Mouse (Mus musculus) activated CD4-positive, CD25-positive, alpha-beta regulatory T cell, adult 9 weeks (primary cell): ENCODE results near the gene Hist1h3a. TPM values are rescaled to one million over a fixed set of nuclear protein-coding genes. Genes with fewer than 3 reads are reported as not detected.

Experiments used
- polyA plus RNA-seq: library from polyadenylated mRNA; unstranded; fragments of 100-300 nt; shearing (Covaris generic); gene quantifications from one replicate; pipeline ENCODE4 v1.2.1, GENCODE M21; 2017

Hist1h3a gene
- polyA plus RNA-seq, result 2.4 TPM

DNA sequence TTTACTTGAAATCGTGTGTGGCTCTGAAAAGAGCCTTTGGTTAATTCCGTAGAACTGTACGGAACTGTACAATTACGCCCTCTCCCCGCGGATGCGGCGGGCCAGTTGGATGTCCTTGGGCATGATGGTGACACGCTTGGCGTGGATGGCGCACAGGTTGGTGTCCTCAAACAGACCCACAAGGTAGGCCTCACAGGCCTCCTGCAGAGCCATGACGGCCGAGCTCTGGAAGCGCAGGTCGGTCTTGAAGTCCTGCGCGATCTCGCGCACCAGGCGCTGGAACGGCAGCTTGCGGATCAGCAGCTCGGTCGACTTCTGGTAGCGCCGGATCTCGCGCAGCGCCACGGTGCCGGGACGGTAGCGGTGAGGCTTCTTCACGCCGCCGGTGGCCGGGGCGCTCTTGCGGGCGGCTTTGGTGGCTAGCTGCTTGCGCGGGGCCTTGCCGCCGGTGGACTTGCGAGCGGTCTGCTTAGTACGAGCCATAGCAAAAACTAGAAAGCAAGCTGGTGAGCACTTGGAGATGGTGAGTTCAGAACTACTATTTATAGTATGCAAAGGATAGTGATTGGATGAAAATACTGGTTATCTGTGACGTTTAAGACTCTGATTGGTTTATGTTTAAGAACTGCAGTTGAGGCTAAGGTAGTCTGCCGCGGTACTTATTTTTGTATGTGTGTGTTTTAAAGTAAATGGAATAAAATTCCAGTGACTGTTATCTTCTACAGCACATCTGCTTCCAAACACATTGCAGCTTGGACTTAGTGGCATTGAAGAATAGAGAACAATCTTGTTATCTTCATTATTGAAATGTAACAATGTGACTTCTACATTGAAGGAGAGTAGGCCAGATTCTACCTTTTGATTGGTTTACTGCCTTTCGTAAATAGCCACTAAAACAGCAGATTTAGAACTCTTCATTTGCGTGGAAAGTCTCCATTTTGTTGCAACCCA, at the start of gene Hist1h3a:
Gene Hist1h3a (minus strand): TSS at position 516 of the 951 bp plus-strand sequence.

GRCm38 (mm10) chr13:23806422-23807052, 44.4 kb upstream of the Hist1h3a start, which contains the start of gene Slc17a2:
Slc17a2 (plus strand) TSS chr13:23806993.

DNA sequence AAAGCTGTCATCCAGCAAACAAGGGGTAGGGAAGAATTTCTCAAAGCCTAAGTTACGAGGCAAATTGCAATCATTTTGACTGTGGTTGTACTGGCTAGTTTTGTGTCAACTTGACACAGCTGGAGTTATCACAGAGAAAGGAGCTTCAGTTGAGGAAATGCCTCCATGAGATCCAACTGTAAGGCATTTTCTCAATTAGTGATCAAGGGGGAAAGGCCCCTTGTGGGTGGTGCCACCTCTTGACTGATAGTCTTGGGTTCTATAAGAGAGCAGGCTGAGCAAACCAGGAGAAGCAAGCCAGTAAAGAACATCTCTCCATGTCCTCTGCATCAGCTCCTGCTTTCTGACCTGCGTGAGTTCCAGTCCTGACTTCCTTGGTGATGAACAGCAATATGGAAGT, 7.4 kb upstream of the Hist1h3a start, which contains the start of gene Trim38:
Gene Trim38 (plus strand): TSS at position 301 of the 400 bp plus-strand sequence.

GRCm38 (mm10) chr13:23763586-23764323, 1.6 kb upstream of the Hist1h3a start, which contains the start of gene Hist1h1a:
Hist1h1a (plus strand) TSS chr13:23763666.

GRCm38 (mm10) chr13:23760972-23761864, 968 bp downstream of the Hist1h3a start, which contains the start of gene Hist1h4a:
Hist1h4a (minus strand) TSS chr13:23761230.

DNA sequence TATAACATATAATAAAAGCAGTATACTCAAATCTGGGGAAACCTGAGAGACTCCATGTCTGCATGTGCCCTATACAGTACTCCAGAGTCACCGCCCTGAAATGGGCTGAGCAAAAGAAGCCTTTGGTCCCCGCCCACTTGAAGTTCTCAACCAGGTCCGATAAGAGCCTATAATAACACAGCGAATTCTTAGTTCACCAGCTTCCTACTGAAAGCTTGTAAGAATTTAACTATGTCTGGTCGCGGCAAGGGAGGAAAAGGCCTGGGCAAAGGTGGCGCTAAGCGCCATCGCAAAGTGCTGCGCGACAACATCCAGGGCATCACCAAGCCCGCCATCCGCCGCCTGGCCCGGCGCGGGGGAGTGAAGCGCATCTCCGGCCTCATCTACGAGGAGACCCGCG, 5.4 kb downstream of the Hist1h3a start, which contains the start of gene Hist1h4b:
Gene Hist1h4b (plus strand): TSS at position 224 of the 400 bp plus-strand sequence.

GRCm38 (mm10) chr13:23752067-23752741, 10.0 kb downstream of the Hist1h3a start, which contains the start of gene Hist1h3b:
Hist1h3b (plus strand) TSS chr13:23752267.

DNA sequence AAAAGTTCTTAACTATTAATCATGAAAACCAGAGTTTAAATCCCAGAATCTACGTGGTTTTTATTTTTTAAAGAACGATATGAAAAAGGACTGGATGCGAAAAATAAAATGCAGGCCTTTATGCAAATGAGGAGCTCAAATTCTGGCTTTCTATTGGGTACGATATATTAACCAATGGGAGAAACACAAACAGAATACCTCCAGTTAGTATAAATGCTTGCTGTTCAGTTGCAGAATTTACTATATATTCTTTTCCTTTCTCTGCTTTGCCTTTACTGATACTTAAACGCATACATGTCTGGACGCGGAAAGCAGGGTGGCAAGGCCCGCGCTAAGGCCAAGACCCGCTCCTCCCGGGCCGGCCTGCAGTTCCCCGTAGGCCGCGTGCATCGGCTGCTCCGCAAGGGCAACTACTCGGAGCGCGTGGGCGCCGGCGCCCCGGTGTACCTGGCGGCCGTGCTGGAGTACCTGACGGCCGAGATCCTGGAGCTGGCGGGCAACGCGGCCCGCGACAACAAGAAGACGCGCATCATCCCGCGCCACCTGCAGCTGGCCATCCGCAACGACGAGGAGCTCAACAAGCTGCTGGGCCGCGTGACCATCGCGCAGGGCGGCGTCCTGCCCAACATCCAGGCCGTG, 11.2 kb downstream of the Hist1h3a start, which contains the start of gene Hist1h2ab:
Gene Hist1h2ab (plus strand): TSS at position 288 of the 639 bp plus-strand sequence.

GRCm38 (mm10) chr13:23746201-23747080, 15.7 kb downstream of the Hist1h3a start, which contains the start of gene Hist1h2bb:
Hist1h2bb (plus strand) TSS chr13:23746734.

DNA sequence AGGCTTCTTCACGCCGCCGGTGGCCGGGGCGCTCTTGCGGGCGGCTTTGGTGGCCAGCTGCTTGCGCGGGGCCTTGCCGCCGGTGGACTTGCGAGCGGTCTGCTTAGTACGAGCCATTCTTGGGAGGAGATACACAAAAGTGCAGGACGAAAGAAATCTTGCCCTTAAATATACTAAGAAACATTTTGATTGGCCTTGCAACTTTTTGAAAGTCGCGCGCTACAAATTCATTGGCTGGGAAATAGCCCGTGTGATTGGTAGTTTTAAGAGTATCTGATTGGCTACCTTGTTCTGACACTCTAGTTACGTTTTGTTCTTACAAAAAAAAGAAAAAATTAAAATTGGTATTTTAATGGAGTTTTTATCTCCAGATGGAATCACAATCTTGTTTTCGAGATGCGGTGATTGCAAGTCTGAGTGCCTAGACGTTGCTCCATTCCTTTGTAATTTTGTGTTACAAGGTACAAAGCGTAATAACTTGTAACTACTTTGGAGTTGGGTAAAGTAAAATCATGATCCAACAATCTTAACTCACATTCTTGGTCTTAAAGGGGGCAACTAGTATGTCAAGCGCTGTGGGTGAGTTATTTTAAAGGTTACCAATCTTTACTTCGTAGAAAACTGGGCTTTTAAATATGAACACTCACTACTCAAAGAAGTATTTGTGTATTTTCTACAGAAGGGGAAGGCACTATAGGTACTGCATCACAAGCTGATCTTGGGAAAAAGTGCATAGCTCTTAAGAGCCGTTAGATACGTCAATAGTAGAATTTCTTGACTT, 16.6 kb downstream of the Hist1h3a start, which contains the start of gene Hist1h3c:
Gene Hist1h3c (minus strand): TSS at position 222 of the 781 bp plus-strand sequence.

DNA sequence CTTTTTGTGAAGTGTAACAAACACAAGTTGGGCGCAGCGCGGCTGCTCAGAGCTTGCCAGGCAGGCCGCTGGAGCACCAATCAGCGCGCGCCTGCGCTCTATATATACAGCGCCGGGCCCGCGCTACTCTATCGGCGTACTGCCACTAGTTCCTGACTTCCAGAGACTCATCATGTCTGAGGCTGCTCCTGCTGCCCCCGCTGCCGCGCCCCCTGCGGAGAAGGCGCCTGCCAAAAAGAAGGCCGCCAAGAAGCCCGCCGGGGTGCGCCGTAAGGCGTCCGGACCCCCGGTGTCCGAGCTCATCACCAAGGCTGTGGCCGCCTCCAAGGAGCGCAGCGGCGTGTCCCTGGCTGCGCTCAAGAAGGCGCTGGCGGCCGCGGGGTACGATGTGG, 23.5 kb downstream of the Hist1h3a start, which contains the start of gene Hist1h1c:
Gene Hist1h1c (plus strand): TSS at position 132 of the 392 bp plus-strand sequence.

Other genes with a start within 250 kb of the Hist1h3a start
- gene Hist1h4h, start 231.3 kb downstream of the Hist1h3a start, polyA plus RNA-seq, result 3.7 TPM
- not detected for gene Hist1h2af, start 228.5 kb downstream of the Hist1h3a start, polyA plus RNA-seq
- gene Hist1h3g, start 227.0 kb downstream of the Hist1h3a start, polyA plus RNA-seq, result 0.77 TPM
- not detected for gene Hist1h2bh, start 219.0 kb downstream of the Hist1h3a start, polyA plus RNA-seq
- gene Hist1h3f, start 218.3 kb downstream of the Hist1h3a start, polyA plus RNA-seq, result not detected
- 0.90 TPM for gene Hist1h4f, start 210.7 kb downstream of the Hist1h3a start, polyA plus RNA-seq
- 0.50 TPM for gene Hist1h1d, start 209.1 kb downstream of the Hist1h3a start, polyA plus RNA-seq
- 1.3 TPM for gene Hist1h3e, start 200.0 kb downstream of the Hist1h3a start, polyA plus RNA-seq
- gene Hist1h2ae, start 191.2 kb downstream of the Hist1h3a start, polyA plus RNA-seq, result 6.5 TPM
- 6.1 TPM for gene Hist1h2bg, start 191.0 kb downstream of the Hist1h3a start, polyA plus RNA-seq
- gene Hist1h2bf, start 188.2 kb downstream of the Hist1h3a start, polyA plus RNA-seq, result 1.1 TPM
- gene Hist1h2ad, start 188.0 kb downstream of the Hist1h3a start, polyA plus RNA-seq, result not detected
- not detected for gene Hist1h3d, start 186.6 kb downstream of the Hist1h3a start, polyA plus RNA-seq
- 40.6 TPM for gene Hist1h4d, start 180.8 kb downstream of the Hist1h3a start, polyA plus RNA-seq
- gene Hist1h2be, start 141.3 kb downstream of the Hist1h3a start, polyA plus RNA-seq, result 5.0 TPM
- gene Hist1h1e, start 139.8 kb downstream of the Hist1h3a start, polyA plus RNA-seq, result 15.3 TPM
- gene Hist1h2ac, start 78.4 kb downstream of the Hist1h3a start, polyA plus RNA-seq, result 0.24 TPM
- 13.7 TPM for gene Hist1h2bc, start 78.2 kb downstream of the Hist1h3a start, polyA plus RNA-seq
- gene Hist1h1t, start 66.6 kb downstream of the Hist1h3a start, polyA plus RNA-seq, result not detected
- 4.1 TPM for gene Hist1h4c, start 63.9 kb downstream of the Hist1h3a start, polyA plus RNA-seq
- 0.76 TPM for gene Hfe, start 51.5 kb downstream of the Hist1h3a start, polyA plus RNA-seq
- 15.9 TPM for gene Hist1h1c, start 23.6 kb downstream of the Hist1h3a start, polyA plus RNA-seq
- gene Hist1h3c, start 16.8 kb downstream of the Hist1h3a start, polyA plus RNA-seq, result not detected
- gene Hist1h2bb, start 15.7 kb downstream of the Hist1h3a start, polyA plus RNA-seq, result 1.2 TPM
- 2.7 TPM for gene Hist1h2ab, start 11.3 kb downstream of the Hist1h3a start, polyA plus RNA-seq
- gene Hist1h3b, start 10.1 kb downstream of the Hist1h3a start, polyA plus RNA-seq, result not detected
- 18.1 TPM for gene Hist1h4b, start 5.4 kb downstream of the Hist1h3a start, polyA plus RNA-seq
- gene Hist1h4a, start 1.2 kb downstream of the Hist1h3a start, polyA plus RNA-seq, result not detected
- gene Hist1h1a, start 1.3 kb upstream of the Hist1h3a start, polyA plus RNA-seq, result 1.8 TPM
- gene Trim38, start 7.5 kb upstream of the Hist1h3a start, polyA plus RNA-seq, result not detected
- gene Slc17a2, start 44.6 kb upstream of the Hist1h3a start, polyA plus RNA-seq, result not detected
- gene Slc17a3, start 77.0 kb upstream of the Hist1h3a start, polyA plus RNA-seq, result not detected
- not detected for gene Slc17a1, start 105.4 kb upstream of the Hist1h3a start, polyA plus RNA-seq
- gene Slc17a4, start 152.6 kb upstream of the Hist1h3a start, polyA plus RNA-seq, result not detected
- gene Hist1h2ba, start 171.8 kb upstream of the Hist1h3a start, polyA plus RNA-seq, result not detected
- not detected for gene Hist1h2aa, start 172.1 kb upstream of the Hist1h3a start, polyA plus RNA-seq
- not detected for gene Scgn, start 228.8 kb upstream of the Hist1h3a start, polyA plus RNA-seq